In the genomic region with DNA sequence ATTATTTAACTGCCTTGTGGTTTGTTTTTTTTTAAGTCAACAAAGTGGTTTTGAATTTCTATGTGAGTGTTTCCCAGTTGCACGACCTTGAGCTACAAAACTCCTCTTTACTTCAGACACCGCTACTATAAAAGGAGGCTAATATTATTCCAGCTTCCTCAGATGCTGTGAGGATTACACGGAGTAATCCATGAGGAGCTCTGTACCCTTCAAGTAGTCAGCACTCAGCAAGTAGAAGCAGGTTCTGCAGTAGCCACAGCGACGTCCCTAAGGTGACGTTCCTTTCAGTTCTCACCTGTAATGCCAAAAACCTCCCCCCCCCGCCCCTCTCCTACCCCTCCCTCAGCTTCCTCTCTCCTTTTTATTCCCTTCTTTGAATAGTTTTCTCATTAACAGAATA, we compare ENCODE assay signal across 8 mouse cellular contexts. TPM values are rescaled to one million over a fixed set of nuclear protein-coding genes. Genes with fewer than 3 reads are reported as not detected.
DNase-seq lines count a peak whose midpoint lies in the region; ATAC-seq and TF ChIP-seq lines count a peak whose summit lies in the region.

No protein-coding gene starts in this region.

- no peaks in the 10 kb centered on the region for H3K27me3 ChIP-seq in kidney, embryonic 14.5 days (ENCODE audit: control insufficient read depth, insufficient read depth, low read length)
- H3K27me3 ChIP-seq in kidney, adult 2 months (replicated peaks; ENCODE audit: control insufficient read depth, insufficient read depth, low read length) = no peaks in the 10 kb centered on the region
- 0 out of 2 replicates have a peak, but pooled peaks cover 8% of the 10 kb centered on the region for H3K27me3 ChIP-seq in embryonic facial prominence, embryonic 12.5 days
- no peaks in the 10 kb centered on the region for H3K27me3 ChIP-seq in hindbrain, embryonic 16.5 days (replicated peaks; ENCODE audit: control insufficient read depth, insufficient read depth, low read length)
- H3K27me3 ChIP-seq in midbrain, embryonic 14.5 days (ENCODE audit: control insufficient read depth, insufficient read depth, low read length) = no peaks in the 10 kb centered on the region

- DNase-seq in kidney, adult 2 months = no peak
- DNase-seq in midbrain, embryonic 14.5 days = no peak
- no peak for DNase-seq in cerebellum, postnatal 10 days
- DNase-seq in kidney, postnatal 4 days = no peak

- TF ChIP-seq POLR2A in kidney, adult 2 months (IDR thresholded peaks at IDR 0.05; ENCODE audit: low read depth, low read length) = no peak

- TF ChIP-seq CTCF in kidney, adult 2 months (conservative IDR thresholded peaks at IDR 0.05; ENCODE audit: insufficient read depth, insufficient read length, low read depth, low read length) = no peak

- WGBS in kidney, embryonic 14.5 days = 5% methylated on average over 7 of the region's 7 CpGs
- WGBS in kidney, adult 2 months = 7% methylated on average over 7 of the region's 7 CpGs
- 7% methylated on average over 7 of the region's 7 CpGs for WGBS in embryonic facial prominence, embryonic 12.5 days
- WGBS in hindbrain, embryonic 16.5 days = 14% methylated on average over 7 of the region's 7 CpGs
- WGBS in midbrain, embryonic 14.5 days = 13% methylated on average over 7 of the region's 7 CpGs

- peak overlapping the region; percentile 96 for H3K4me3 ChIP-seq in kidney, embryonic 14.5 days (ENCODE audit: low read length)
- H3K4me3 ChIP-seq in kidney, adult 2 months (ENCODE audit: insufficient read depth, low read depth, low read length) = no peak overlapping the region
- peak overlapping the region; percentile 82 for H3K4me3 ChIP-seq in embryonic facial prominence, embryonic 12.5 days
- peak overlapping the region; percentile 90 for H3K4me3 ChIP-seq in hindbrain, embryonic 16.5 days (ENCODE audit: low read length)
- peak overlapping the region; percentile 84 for H3K4me3 ChIP-seq in midbrain, embryonic 14.5 days (replicated peaks; ENCODE audit: low read depth, low read length)

- no peaks in the 10 kb centered on the region for H3K9me3 ChIP-seq in kidney, embryonic 14.5 days (ENCODE audit: control insufficient read depth, low read length)
- H3K9me3 ChIP-seq in embryonic facial prominence, embryonic 12.5 days = no peaks in the 10 kb centered on the region
- H3K9me3 ChIP-seq in hindbrain, embryonic 16.5 days (ENCODE audit: control insufficient read depth, low read length) = no peaks in the 10 kb centered on the region
- H3K9me3 ChIP-seq in midbrain, embryonic 14.5 days (ENCODE audit: control insufficient read depth, low read length) = no peaks in the 10 kb centered on the region

- peaks cover 4% of the 10 kb centered on the region; the same call in 1 of the 2 replicates for H3K4me1 ChIP-seq in kidney, embryonic 14.5 days (ENCODE audit: control insufficient read depth, insufficient read depth, low read length)
- H3K4me1 ChIP-seq in kidney, adult 2 months (ENCODE audit: control insufficient read depth, insufficient read depth, low read length) = no peaks in the 10 kb centered on the region
- peaks cover 8% of the 10 kb centered on the region; the same call in 1 of the 2 replicates for H3K4me1 ChIP-seq in embryonic facial prominence, embryonic 12.5 days
- H3K4me1 ChIP-seq in hindbrain, embryonic 16.5 days (ENCODE audit: control insufficient read depth, insufficient read depth, low read depth, low read length) = peaks cover 9% of the 10 kb centered on the region
- no peaks in the 10 kb centered on the region for H3K4me1 ChIP-seq in midbrain, embryonic 14.5 days (ENCODE audit: control insufficient read depth, insufficient read depth, low read length)

- H3K27ac ChIP-seq in kidney, embryonic 14.5 days (ENCODE audit: low read depth, low read length) = no peak overlapping the region
- no peak overlapping the region for H3K27ac ChIP-seq in kidney, adult 2 months (ENCODE audit: insufficient read depth, low read depth, low read length)
- H3K27ac ChIP-seq in embryonic facial prominence, embryonic 12.5 days = no peak overlapping the region
- H3K27ac ChIP-seq in hindbrain, embryonic 16.5 days (ENCODE audit: low read depth, low read length) = no peak overlapping the region
- H3K27ac ChIP-seq in midbrain, embryonic 14.5 days (replicated peaks; ENCODE audit: low read depth, low read length) = no peak overlapping the region

- H3K36me3 ChIP-seq in kidney, embryonic 14.5 days (ENCODE audit: control insufficient read depth, insufficient read depth, low read length) = no peaks in the 10 kb centered on the region; the same call in 1 of the 2 replicates
- H3K36me3 ChIP-seq in kidney, adult 2 months (ENCODE audit: control insufficient read depth, insufficient read depth, low read length) = no peaks in the 10 kb centered on the region
- H3K36me3 ChIP-seq in embryonic facial prominence, embryonic 12.5 days = no peaks in the 10 kb centered on the region
- H3K36me3 ChIP-seq in hindbrain, embryonic 16.5 days (ENCODE audit: control insufficient read depth, insufficient read depth, low read length) = no peaks in the 10 kb centered on the region
- no peaks in the 10 kb centered on the region for H3K36me3 ChIP-seq in midbrain, embryonic 14.5 days (ENCODE audit: control insufficient read depth, insufficient read depth, low read length)

- H3K9ac ChIP-seq in kidney, embryonic 14.5 days (ENCODE audit: low read depth, low read length) = no peak overlapping the region
- no peak overlapping the region for H3K9ac ChIP-seq in embryonic facial prominence, embryonic 12.5 days
- no peak overlapping the region for H3K9ac ChIP-seq in hindbrain, embryonic 16.5 days (ENCODE audit: low read depth, low read length)
- H3K9ac ChIP-seq in midbrain, embryonic 14.5 days (replicated peaks; ENCODE audit: low read length) = no peak overlapping the region

- H3K4me2 ChIP-seq in kidney, embryonic 14.5 days (replicated peaks; ENCODE audit: low read depth, low read length) = peak overlapping the region; percentile 90
- H3K4me2 ChIP-seq in embryonic facial prominence, embryonic 12.5 days (replicated peaks) = peak overlapping the region; percentile 97
- H3K4me2 ChIP-seq in hindbrain, embryonic 16.5 days (ENCODE audit: low read length) = peak overlapping the region; percentile 97
- peak overlapping the region; percentile 82 for H3K4me2 ChIP-seq in midbrain, embryonic 14.5 days (ENCODE audit: low read length)

- peak; percentile 29; the same call in 1 of the 2 replicates for ATAC-seq in kidney, embryonic 14.5 days (ENCODE audit: low FRiP score, low TSS enrichment)
- no peak for ATAC-seq in embryonic facial prominence, embryonic 12.5 days (ENCODE audit: insufficient number of reproducible peaks, insufficient read depth, low FRiP score, low TSS enrichment)
- ATAC-seq in hindbrain, embryonic 16.5 days = no peak
- no peak for ATAC-seq in midbrain, embryonic 14.5 days (ENCODE audit: low FRiP score, low TSS enrichment)
- ATAC-seq in granulocyte monocyte progenitor cell, adult 5-6 weeks (replicated peaks; ENCODE audit: poor library complexity, severe bottlenecking) = no peak

RNA-seq across cellular contexts. Expression of gene Shq1, which starts 0.4 kb away (rescaled TPM):
- polyA plus RNA-seq in kidney, embryonic 14.5 days (2014; fragmentation: Nextera tagmentation; extraction: Ambion mirVana) = 13.8 and 20.1 TPM in 2 replicates
- polyA plus RNA-seq in kidney, adult 2 months (2012; rRNA removed) = 4.0 and 4.6 TPM in 2 replicates
- 17.2 and 18.6 TPM in 2 replicates for polyA plus RNA-seq in embryonic facial prominence, embryonic 12.5 days (2016; fragmentation: Nextera tagmentation; extraction: Ambion mirVana)
- 8.9 and 10.1 TPM in 2 replicates for polyA plus RNA-seq in hindbrain, embryonic 16.5 days (2015; fragmentation: Nextera tagmentation; extraction: Ambion mirVana)
- polyA plus RNA-seq in midbrain, embryonic 14.5 days (2014; fragmentation: Nextera tagmentation; extraction: Ambion mirVana) = 8.5 and 9.6 TPM in 2 replicates
- 16.4 and 17.8 TPM in 2 replicates for total RNA-seq in granulocyte monocyte progenitor cell, adult 5-6 weeks (2014; fragmentation: Nextera tagmentation)
- 14.4 and 28.5 TPM in 2 replicates for total RNA-seq in granulocyte monocyte progenitor cell, adult 5-6 weeks (2017)

RNA-seq across cellular contexts. Expression of gene Gxylt2, which starts 33.1 kb away (rescaled TPM):
- polyA plus RNA-seq in kidney, embryonic 14.5 days (2014; fragmentation: Nextera tagmentation; extraction: Ambion mirVana) = 12.1 and 12.4 TPM in 2 replicates
- 0.66 and 0.86 TPM in 2 replicates for polyA plus RNA-seq in kidney, adult 2 months (2012; rRNA removed)
- polyA plus RNA-seq in embryonic facial prominence, embryonic 12.5 days (2016; fragmentation: Nextera tagmentation; extraction: Ambion mirVana) = 23.5 and 24.1 TPM in 2 replicates
- polyA plus RNA-seq in hindbrain, embryonic 16.5 days (2015; fragmentation: Nextera tagmentation; extraction: Ambion mirVana) = 1.1 and 2.5 TPM in 2 replicates
- polyA plus RNA-seq in midbrain, embryonic 14.5 days (2014; fragmentation: Nextera tagmentation; extraction: Ambion mirVana) = 0.53 and 1.2 TPM in 2 replicates
- total RNA-seq in granulocyte monocyte progenitor cell, adult 5-6 weeks (2014; fragmentation: Nextera tagmentation) = not detected in 2 replicates
- not detected in 2 replicates for total RNA-seq in granulocyte monocyte progenitor cell, adult 5-6 weeks (2017)
